Mouse (Mus musculus) C2C12 (cell line): ENCODE measurements around the gene Platr17. TPM values are rescaled to one million over a fixed set of nuclear protein-coding genes. Genes with fewer than 3 reads are reported as not detected.

Experiments used
- H3K27me3 ChIP-seq: one replicate; pipeline ENCODE4 v1.6.1; 2011; ENCODE audit not compliant: control insufficient read depth, insufficient read depth, insufficient read length
- H3K36me3 ChIP-seq: one replicate; pipeline ENCODE4 v1.6.1; 2011; ENCODE audit not compliant: control insufficient read depth, insufficient read depth
- H3K4me3 ChIP-seq: one replicate; pipeline ENCODE4 v1.5.1; 2011; ENCODE audit warnings: mild to moderate bottlenecking, control low read depth; ENCODE audit not compliant: poor library complexity, insufficient read depth, severe bottlenecking
- H3K79me2 ChIP-seq: one replicate; pipeline ENCODE4 v1.6.1; 2011; ENCODE audit not compliant: control insufficient read depth, insufficient read depth
- H3K79me3 ChIP-seq: one replicate; pipeline ENCODE4 v1.6.1; 2011; ENCODE audit warnings: low read depth, control low read depth
- H3ac ChIP-seq: one replicate; pipeline ENCODE3; 2011; ENCODE audit warnings: low read depth; ENCODE audit not compliant: control insufficient read depth, insufficient read length
- CEBPB ChIP-seq: IDR thresholded peaks from one replicate; pipeline ENCODE4 v1.6.1; 2011; ENCODE audit warnings: low read depth, mild to moderate bottlenecking, control low read depth, moderate library complexity
- CTCF ChIP-seq: IDR thresholded peaks from one replicate; pipeline ENCODE4 v1.5.1; 2011; ENCODE audit not compliant: control insufficient read depth, insufficient read depth, insufficient read length
- FOSL1 ChIP-seq: IDR thresholded peaks from one replicate; pipeline ENCODE4 v1.8.0; 2011; ENCODE audit warnings: mild to moderate bottlenecking, low read length; ENCODE audit not compliant: poor library complexity, insufficient read depth, severe bottlenecking
- MAX ChIP-seq: IDR thresholded peaks from one replicate; pipeline ENCODE4 v1.6.1; 2011; ENCODE audit warnings: mild to moderate bottlenecking, control low read depth
- MYOD1 ChIP-seq: IDR thresholded peaks from one replicate; pipeline ENCODE4 v1.6.1; 2011; ENCODE audit warnings: low read depth; ENCODE audit not compliant: control insufficient read depth, insufficient read length
- MYOG ChIP-seq: IDR thresholded peaks from one replicate; pipeline ENCODE4 v1.6.1; 2011; ENCODE audit not compliant: control insufficient read depth, insufficient read length; ENCODE audit errors: extremely low read depth
- USF1 ChIP-seq: IDR thresholded peaks from one replicate; pipeline ENCODE4 v1.6.1; 2011; ENCODE audit warnings: low read depth, mild to moderate bottlenecking, control low read depth, moderate library complexity
- polyA plus RNA-seq: library from polyadenylated mRNA; unstranded; fragments of >200 nt; fragmentation: generic; extraction: Trizol; gene quantifications from one replicate; pipeline ENCODE4 v1.2.1, GENCODE M21; 2012; ENCODE audit warnings: missing spikeins

Platr17 gene
- polyA plus RNA-seq, 1 experiment: not detected

DNA sequence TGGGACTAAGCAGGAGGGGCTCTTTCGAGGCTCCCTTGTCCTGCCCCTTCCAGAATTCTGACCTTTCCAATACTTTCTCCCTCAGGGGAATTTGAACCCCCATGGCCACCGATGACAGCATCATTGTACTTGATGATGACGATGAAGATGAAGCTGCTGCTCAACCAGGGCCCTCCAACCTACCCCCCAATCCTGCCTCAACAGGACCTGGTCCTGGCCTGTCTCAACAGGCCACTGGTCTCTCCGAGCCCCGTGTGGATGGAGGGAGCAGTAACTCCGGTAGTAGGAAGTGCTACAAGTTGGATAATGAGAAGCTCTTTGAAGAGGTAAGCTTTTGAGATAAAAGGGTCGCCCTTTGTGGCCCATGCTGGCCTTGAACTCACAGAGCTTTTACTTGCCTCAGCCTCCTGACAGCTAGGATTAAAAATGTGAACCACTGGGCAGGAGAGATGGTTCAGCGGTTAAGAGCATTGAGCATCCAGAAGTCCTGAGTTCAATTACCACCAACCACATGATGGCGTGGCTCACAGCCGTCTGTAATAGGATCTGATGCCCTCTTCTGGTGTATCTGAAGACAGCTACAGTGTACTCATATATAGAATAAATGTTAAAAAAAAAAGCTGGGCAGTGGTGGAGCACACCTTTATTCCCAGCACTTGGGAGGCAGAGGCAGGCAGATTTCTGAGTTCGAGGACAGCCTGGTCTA, 5.6 kb downstream of the Platr17 start:
- TF ChIP-seq MAX: no peak
- no peak for TF ChIP-seq USF1
- no peak for TF ChIP-seq MYOD1
- no peak for TF ChIP-seq MYOG
- no peak for TF ChIP-seq FOSL1
- no peak for TF ChIP-seq CTCF
- no peak for TF ChIP-seq CEBPB
- Histone ChIP-seq H3K79me3 (peaks cover 3% of the 10 kb centered on the region), H3K4me3 (peak overlapping the region; percentile 82), H3ac (peak overlapping the region; percentile 68), H3K27me3 (no peaks in the 10 kb centered on the region), H3K79me2 (peaks cover 43% of the 10 kb centered on the region), H3K36me3 (peaks cover 38% of the 10 kb centered on the region)

- H3K27me3 ChIP-seq: no peaks in the 10 kb centered on the region
- no peak for TF ChIP-seq MYOD1
- no peak for TF ChIP-seq CEBPB
- no peak for TF ChIP-seq CTCF
- TF ChIP-seq MAX: no peak
- TF ChIP-seq FOSL1: no peak
- TF ChIP-seq USF1: no peak
- peaks cover 44% of the 10 kb centered on the region for H3K79me2 ChIP-seq
- H3K36me3 ChIP-seq: peaks cover 38% of the 10 kb centered on the region
- no peak overlapping the region for H3K4me3 ChIP-seq
- no peak overlapping the region for H3ac ChIP-seq
- peaks cover 3% of the 10 kb centered on the region for H3K79me3 ChIP-seq
These were observed 6.3 kb downstream of the Platr17 start for GRCm38 (mm10) chr17:33911052-33911812.

- Histone ChIP-seq H3K79me3 (peaks cover 4% of the 10 kb centered on the region), H3K27me3 (no peaks in the 10 kb centered on the region), H3K4me3 (no peak overlapping the region), H3ac (no peak overlapping the region), H3K79me2 (peaks cover 51% of the 10 kb centered on the region), H3K36me3 (peaks cover 38% of the 10 kb centered on the region)
- no peak for TF ChIP-seq MAX
- TF ChIP-seq MYOG: no peak
- no peak for TF ChIP-seq FOSL1
- TF ChIP-seq MYOD1: no peak
- TF ChIP-seq CTCF: no peak
- no peak for TF ChIP-seq CEBPB
- no peak for TF ChIP-seq USF1
These were observed 7.0 kb downstream of the Platr17 start for GRCm38 (mm10) chr17:33911813-33912414.

- Histone ChIP-seq H3ac (no peak overlapping the region), H3K4me3 (no peak overlapping the region), H3K27me3 (no peaks in the 10 kb centered on the region), H3K79me2 (peaks cover 62% of the 10 kb centered on the region), H3K36me3 (peaks cover 46% of the 10 kb centered on the region), H3K79me3 (peaks cover 4% of the 10 kb centered on the region)
- TF ChIP-seq MYOG (no peak), CTCF (no peak), CEBPB (no peak), MYOD1 (no peak), FOSL1 (no peak), USF1 (no peak), MAX (no peak)
These were observed 8.3 kb downstream of the Platr17 start for GRCm38 (mm10) chr17:33913264-33913663.

DNA sequence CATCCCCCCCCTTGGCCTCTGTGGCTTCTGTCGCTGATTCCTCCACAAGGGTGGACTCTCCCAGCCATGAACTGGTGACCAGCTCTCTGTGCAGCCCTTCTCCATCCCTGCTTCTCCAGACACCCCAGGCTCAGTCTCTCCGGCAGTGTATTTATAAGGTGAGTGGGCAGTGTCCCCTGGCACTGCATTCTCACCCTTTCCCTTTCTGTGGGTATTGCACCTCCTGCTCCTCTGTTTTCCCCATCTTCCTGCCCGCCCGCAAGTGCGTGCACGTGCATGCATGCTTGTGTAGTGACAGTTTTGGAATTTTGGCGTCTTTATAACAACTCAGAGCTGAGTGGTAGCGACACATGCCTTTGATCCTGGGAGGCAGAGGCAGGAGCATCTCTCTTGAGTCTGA, 9.0 kb downstream of the Platr17 start:
- Histone ChIP-seq H3K79me2 (peaks cover 62% of the 10 kb centered on the region), H3K79me3 (peaks cover 4% of the 10 kb centered on the region), H3K27me3 (no peaks in the 10 kb centered on the region), H3ac (no peak overlapping the region), H3K36me3 (peaks cover 47% of the 10 kb centered on the region), H3K4me3 (no peak overlapping the region)
- TF ChIP-seq CEBPB: no peak
- TF ChIP-seq MYOG: no peak
- no peak for TF ChIP-seq USF1
- no peak for TF ChIP-seq CTCF
- no peak for TF ChIP-seq MAX
- TF ChIP-seq FOSL1: no peak
- no peak for TF ChIP-seq MYOD1
